Mouse (Mus musculus) MEL (cell line): ENCODE measurements around the gene Gm45753. TPM values are rescaled to one million over a fixed set of nuclear protein-coding genes. Genes with fewer than 3 reads are reported as not detected.
"Not testable (repeated sequence)": the region's sequence is repeated elsewhere in the genome, so short reads cannot be mapped to it uniquely, and the experiment has no call there.

Experiments used
- DNase-seq: peaks from one replicate; pipeline ENCODE4 v3.0.0; 2011; ENCODE audit warnings: low read depth, low spot score
- H3K27ac ChIP-seq: 2 replicates; pipeline ENCODE4 v1.5.1; 2012; ENCODE audit warnings: low read depth, mild to moderate bottlenecking, control low read depth, low read length, moderate library complexity; ENCODE audit not compliant: control insufficient read depth
- H3K27me3 ChIP-seq, 2 experiments: fragments of 150-350 bp in 1 of 2; sonication (generic) in 1 of 2; 2 replicates each; pipeline ENCODE4 v1.6.1; 2012; ENCODE audit warnings: low read length in 2 of 2, mild to moderate bottlenecking in 2 of 2, improper control_type of control experiment in 1 of 2, moderate library complexity in 1 of 2; ENCODE audit not compliant: insufficient read depth in 2 of 2, control insufficient read depth in 1 of 2
- H3K36me3 ChIP-seq, 2 experiments: 2 replicates each; pipeline ENCODE4 v1.6.1; 2012 to 2014; ENCODE audit warnings: low read length in 2 of 2, improper control_type of control experiment in 1 of 2, inconsistent platforms in 1 of 2, mild to moderate bottlenecking in 1 of 2; ENCODE audit not compliant: insufficient read depth in 2 of 2, control insufficient read depth in 1 of 2
- H3K4me1 ChIP-seq, 2 experiments: fragments of 150-350 bp in 1 of 2; sonication (generic) in 1 of 2; 2 replicates each; pipeline ENCODE4 v1.6.1; 2012; ENCODE audit warnings: low read length in 2 of 2, improper control_type of control experiment in 1 of 2, mild to moderate bottlenecking in 1 of 2; ENCODE audit not compliant: insufficient read depth in 2 of 2, control insufficient read depth in 1 of 2
- H3K4me3 ChIP-seq, 2 experiments: fragments of 150-350 bp in 1 of 2; sonication (generic) in 1 of 2; 2 replicates each; pipeline ENCODE4 v1.5.1; 2012; ENCODE audit warnings: low read depth in 2 of 2, low read length in 2 of 2, mild to moderate bottlenecking in 2 of 2, moderate library complexity in 2 of 2, control low read depth in 1 of 2, improper control_type of control experiment in 1 of 2; ENCODE audit not compliant: control insufficient read depth in 1 of 2, insufficient read depth in 1 of 2
- H3K79me2 ChIP-seq: 2 replicates; pipeline ENCODE4 v1.6.1; 2012; ENCODE audit warnings: mild to moderate bottlenecking, low read length, moderate library complexity; ENCODE audit not compliant: control insufficient read depth, poor library complexity, insufficient read depth
- H3K9ac ChIP-seq: 2 replicates; pipeline ENCODE4 v1.6.1; 2012; ENCODE audit warnings: low read depth, mild to moderate bottlenecking, control low read depth, low read length, moderate library complexity; ENCODE audit not compliant: control insufficient read depth, poor library complexity, severe bottlenecking
- H3K9me3 ChIP-seq: fragments of 150-350 bp; sonication (generic); replicated peaks from 2 replicates; pipeline ENCODE4 v1.6.1; 2012; ENCODE audit warnings: mild to moderate bottlenecking, low read length, improper control_type of control experiment, moderate library complexity; ENCODE audit not compliant: insufficient read depth
- BHLHE40 ChIP-seq: IDR thresholded peaks from 2 replicates; pipeline ENCODE4 v1.6.1; 2012; ENCODE audit warnings: low read depth, mild to moderate bottlenecking, inconsistent platforms, low read length, improper control_type of control experiment, borderline replicate concordance
- CHD1 ChIP-seq: IDR thresholded peaks from 2 replicates; pipeline ENCODE4 v1.6.1; 2012; ENCODE audit warnings: low read depth, mild to moderate bottlenecking, inconsistent platforms, low read length, improper control_type of control experiment
- CTCF ChIP-seq, 3 experiments: IDR thresholded peaks in 2 of 3; conservative IDR thresholded peaks in 1 of 3; 2 replicates each; pipeline ENCODE4 v1.5.1; 2011 to 2012; ENCODE audit warnings: low read length in 3 of 3, low read depth in 2 of 3, mild to moderate bottlenecking in 2 of 3, improper control_type of control experiment in 1 of 3, inconsistent platforms in 1 of 3, mixed read lengths in 1 of 3, moderate library complexity in 1 of 3; ENCODE audit not compliant: control insufficient read depth in 1 of 3, insufficient read depth in 1 of 3, poor library complexity in 1 of 3, severe bottlenecking in 1 of 3
- ETS1 ChIP-seq: IDR thresholded peaks from 2 replicates; pipeline ENCODE4 v1.6.1; 2012; ENCODE audit warnings: low read depth, mild to moderate bottlenecking, inconsistent platforms, low read length, improper control_type of control experiment, moderate library complexity
- GATA1 ChIP-seq: IDR thresholded peaks from 2 replicates; pipeline ENCODE4 v1.6.1; 2011; ENCODE audit warnings: low read depth, low read length, improper control_type of control experiment
- KAT2A ChIP-seq: conservative IDR thresholded peaks from 2 replicates; pipeline ENCODE4 v1.6.1; 2012; ENCODE audit warnings: low read depth, low read length, improper control_type of control experiment, inconsistent platforms
- MAFK ChIP-seq: IDR thresholded peaks from 2 replicates; pipeline ENCODE4 v1.6.1; 2011; ENCODE audit warnings: low read depth, mild to moderate bottlenecking, low read length, improper control_type of control experiment, borderline replicate concordance
- MAZ ChIP-seq: IDR thresholded peaks from 2 replicates; pipeline ENCODE4 v1.6.1; 2012; ENCODE audit warnings: low read depth, mild to moderate bottlenecking, inconsistent platforms, low read length, improper control_type of control experiment
- MYB ChIP-seq: IDR thresholded peaks from 2 replicates; pipeline ENCODE4 v1.6.1; 2011; ENCODE audit warnings: mild to moderate bottlenecking, low read depth, low read length, improper control_type of control experiment
- MYC ChIP-seq: IDR thresholded peaks from 2 replicates; pipeline ENCODE4 v1.6.1; 2011; ENCODE audit warnings: low read depth, mild to moderate bottlenecking, low read length, improper control_type of control experiment, moderate library complexity
- NELFE ChIP-seq: IDR thresholded peaks from 2 replicates; pipeline ENCODE4 v1.6.1; 2011; ENCODE audit warnings: low read depth, low read length, improper control_type of control experiment
- POLR2A ChIP-seq, 2 experiments: IDR thresholded peaks; 2 replicates each; pipeline ENCODE4 v1.6.1; 2011 to 2012; ENCODE audit warnings: low read length in 2 of 2, mild to moderate bottlenecking in 2 of 2, control low read depth in 1 of 2, improper control_type of control experiment in 1 of 2, low read depth in 1 of 2, moderate library complexity in 1 of 2; ENCODE audit not compliant: control insufficient read depth in 1 of 2, insufficient read depth in 1 of 2, poor library complexity in 1 of 2
- POLR2AphosphoS2 ChIP-seq: IDR thresholded peaks from 2 replicates; pipeline ENCODE4 v1.6.1; 2011; ENCODE audit warnings: low read length, improper control_type of control experiment
- RAD21 ChIP-seq: IDR thresholded peaks from 2 replicates; pipeline ENCODE4 v1.6.1; 2011; ENCODE audit warnings: mild to moderate bottlenecking, low read depth, low read length, improper control_type of control experiment
- SIN3A ChIP-seq: IDR thresholded peaks from 2 replicates; pipeline ENCODE4 v1.6.1; 2012; ENCODE audit warnings: low read length, improper control_type of control experiment, inconsistent platforms
- SMC3 ChIP-seq: IDR thresholded peaks from 2 replicates; pipeline ENCODE4 v1.6.1; 2011; ENCODE audit warnings: low read depth, low read length, improper control_type of control experiment
- TCF12 ChIP-seq: IDR thresholded peaks from 2 replicates; pipeline ENCODE4 v1.6.1; 2014; ENCODE audit warnings: low read depth, mild to moderate bottlenecking, inconsistent platforms, low read length, improper control_type of control experiment, moderate library complexity
- USF2 ChIP-seq, 2 experiments: IDR thresholded peaks; 2 replicates each; pipeline ENCODE4 v1.6.1; 2011 to 2012; ENCODE audit warnings: improper control_type of control experiment in 2 of 2, low read length in 2 of 2, borderline replicate concordance in 1 of 2, inconsistent platforms in 1 of 2, low read depth in 1 of 2, mild to moderate bottlenecking in 1 of 2; ENCODE audit not compliant: insufficient read depth in 1 of 2
- ZNF384 ChIP-seq: IDR thresholded peaks from 2 replicates; pipeline ENCODE4 v1.6.1; 2012; ENCODE audit warnings: low read depth, mild to moderate bottlenecking, inconsistent platforms, low read length, improper control_type of control experiment
- polyA plus RNA-seq, 2 experiments: library from polyadenylated mRNA; stranded (reverse) in 1 of 2; unstranded in 1 of 2; fragments of >175 nt in 1 of 2; fragments of >200 nt in 1 of 2; gene quantifications; 2 replicates each; pipeline versions ENCODE4 v1.2.1 to v1.2.4; 2012; ENCODE audit warnings: low replicate concordance in 2 of 2, low read depth in 1 of 2; ENCODE audit not compliant: insufficient read length in 2 of 2, insufficient read depth in 1 of 2, missing spikeins in 1 of 2
- total RNA-seq: library from RNA; depleted of rRNA; stranded (reverse); fragments of 300-350 nt; gene quantifications from 2 replicates; pipeline ENCODE4 v1.2.3, GENCODE M21; 2012

Gm45753 gene
- total and polyA plus RNA-seq, 3 experiments, result not detected

DNA sequence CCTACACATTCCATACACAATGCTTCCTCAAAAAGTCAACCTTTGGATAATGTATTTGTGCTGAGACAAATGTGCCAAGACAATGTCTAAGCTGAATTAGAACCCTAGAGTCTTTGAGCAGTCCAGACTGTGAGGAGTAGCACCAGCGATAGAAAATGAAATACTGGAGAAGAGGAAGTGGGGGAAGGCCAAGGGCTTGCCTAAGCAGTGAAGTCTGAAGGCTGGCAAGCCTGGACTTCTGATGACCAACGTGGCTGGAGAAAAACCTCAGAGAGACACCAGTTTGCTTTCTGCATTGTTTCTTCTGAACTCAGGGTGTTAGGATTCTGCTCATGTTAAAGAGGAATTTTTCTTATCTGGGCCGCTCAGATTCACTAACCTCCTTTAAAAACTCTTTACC is 22.6 kb upstream of the Gm45753 start:
- Histone ChIP-seq H3K27ac (no peak overlapping the region), H3K9ac (no peak overlapping the region), H3K4me1 (no peaks in the 10 kb centered on the region), H3K36me3 (no peaks in the 10 kb centered on the region), H3K79me2 (no peaks in the 10 kb centered on the region), H3K4me3 (no peak overlapping the region), H3K9me3 (no peaks in the 10 kb centered on the region), H3K27me3 (no peaks in the 10 kb centered on the region)
- DNase-seq, result no peak
- TF ChIP-seq ZNF384 (no peak), MAZ (no peak), NELFE (no peak), MYC (no peak), CHD1 (no peak), GATA1 (no peak), TCF12 (no peak), MYB (no peak), SMC3 (no peak), CTCF (IDR thresholded peaks at IDR 0.05 in 2 of 3, conservative IDR thresholded peaks at IDR 0.05 in 1 of 3; ENCODE audit: control insufficient read depth in 1 of 3, insufficient read depth in 1 of 3, low read depth in 2 of 3, low read length in 3 of 3, poor library complexity in 1 of 3, severe bottlenecking in 1 of 3) (no peak), ETS1 (no peak), MAFK (no peak)

GRCm38 (mm10) chr8:45329206-45329980 is 21.1 kb upstream of the Gm45753 start:
- Histone ChIP-seq H3K36me3 (no peaks in the 10 kb centered on the region), H3K79me2 (no peaks in the 10 kb centered on the region), H3K4me1 (no peaks in the 10 kb centered on the region), H3K27me3 (no peaks in the 10 kb centered on the region)
- no peak for DNase-seq
- TF ChIP-seq POLR2A (IDR thresholded peaks at IDR 0.05; ENCODE audit: control insufficient read depth in 1 of 2, insufficient read depth in 1 of 2, low read depth in 1 of 2, low read length in 2 of 2, poor library complexity in 1 of 2), result no peak
- TF ChIP-seq NELFE, result no peak
- TF ChIP-seq USF2 (IDR thresholded peaks at IDR 0.05; ENCODE audit: borderline replicate concordance in 1 of 2, insufficient read depth in 1 of 2, low read depth in 1 of 2, low read length in 2 of 2), result no peak
- no peak for TF ChIP-seq MYB
- TF ChIP-seq KAT2A, result no peak
- TF ChIP-seq TCF12, result no peak
- no peak for TF ChIP-seq CHD1
- TF ChIP-seq BHLHE40, result no peak
- TF ChIP-seq RAD21, result no peak
- no peak for TF ChIP-seq ZNF384
- no peak for TF ChIP-seq SIN3A
- no peak for TF ChIP-seq MAFK
- no peak for TF ChIP-seq POLR2AphosphoS2
- TF ChIP-seq, all 39 proteins: peak for 0
- no peak overlapping the region for H3K9ac ChIP-seq
- no peak overlapping the region for H3K27ac ChIP-seq
- H3K4me3 ChIP-seq, result no peak overlapping the region
- H3K9me3 ChIP-seq, result no peaks in the 10 kb centered on the region

GRCm38 (mm10) chr8:45327076-45327475 is 18.8 kb upstream of the Gm45753 start:
- not testable (repeated sequence) for H3K27me3 ChIP-seq, H3K9me3 ChIP-seq, H3K4me1 ChIP-seq, H3K4me3 ChIP-seq, H3K79me2 ChIP-seq, H3K27ac ChIP-seq, DNase-seq, H3K36me3 ChIP-seq, H3K9ac ChIP-seq
